Mouse (Mus musculus): Measurements from ENCODE around the gene Epb41l3. TPM values are rescaled to one million over a fixed set of nuclear protein-coding genes. Genes with fewer than 3 reads are reported as not detected.

Epb41l3 gene
- polyA plus RNA-seq, 1 experiment from 2014 or later = 76.4 TPM

- no peak for DNase-seq (ENCODE audit: low spot score)
- 88% methylated on average over 6 of the region's 6 CpGs for WGBS
- H3K36me3 ChIP-seq (replicated peaks) = no peaks in the 10 kb centered on the region
- H3K9me3 ChIP-seq = no peaks in the 10 kb centered on the region
- no peak overlapping the region for H3K4me3 ChIP-seq
- peaks cover 13% of the 10 kb centered on the region for H3K4me1 ChIP-seq
- no peaks in the 10 kb centered on the region for H3K27me3 ChIP-seq (replicated peaks; ENCODE audit: low read depth, poor library complexity, severe bottlenecking)
- H3K27ac ChIP-seq (replicated peaks) = no peak overlapping the region
Observed at GRCm38 (mm10) chr17:69199827-69200226, 124.3 kb downstream of the Epb41l3 start.

DNA sequence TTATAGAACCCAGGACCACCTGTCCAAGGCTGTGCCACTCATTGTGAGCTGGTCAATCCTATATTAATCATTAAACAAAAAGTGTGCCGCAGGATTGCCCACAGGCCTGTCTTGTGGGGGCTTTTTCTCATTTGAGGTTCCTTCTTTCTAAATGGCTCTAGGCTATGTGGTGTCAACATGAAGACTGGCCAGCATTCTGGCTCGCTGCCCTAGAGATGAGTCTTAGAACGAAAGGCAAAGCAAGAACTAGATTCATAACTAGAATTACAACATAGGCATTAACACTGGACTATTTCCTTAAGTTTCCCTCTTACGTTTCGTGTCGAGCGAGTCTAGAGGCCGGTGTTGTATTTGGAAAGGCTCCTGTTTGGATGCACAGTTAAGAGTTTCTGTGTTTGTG, 125.5 kb downstream of the Epb41l3 start:
- no peaks in the 10 kb centered on the region for H3K9me3 ChIP-seq
- DNase-seq (ENCODE audit: low spot score) = no peak
- no peak overlapping the region for H3K4me3 ChIP-seq
- H3K4me1 ChIP-seq = peaks cover 7% of the 10 kb centered on the region
- H3K27me3 ChIP-seq (replicated peaks; ENCODE audit: low read depth, poor library complexity, severe bottlenecking) = no peaks in the 10 kb centered on the region
- H3K36me3 ChIP-seq (replicated peaks) = no peaks in the 10 kb centered on the region
- 94% methylated on average over 8 of the region's 8 CpGs for WGBS
- H3K27ac ChIP-seq (replicated peaks) = no peak overlapping the region

- WGBS = 88% methylated on average over 5 of the region's 5 CpGs
- DNase-seq (ENCODE audit: low spot score) = no peak
- H3K36me3 ChIP-seq (replicated peaks) = peaks cover 14% of the 10 kb centered on the region; the same call in 1 of the 2 replicates
- H3K27ac ChIP-seq (replicated peaks) = no peak overlapping the region
- no peaks in the 10 kb centered on the region for H3K27me3 ChIP-seq (replicated peaks; ENCODE audit: low read depth, poor library complexity, severe bottlenecking)
- H3K4me1 ChIP-seq = peaks cover 30% of the 10 kb centered on the region
- no peak overlapping the region for H3K4me3 ChIP-seq
- H3K9me3 ChIP-seq = no peaks in the 10 kb centered on the region
Observed at GRCm38 (mm10) chr17:69205282-69205999, 130.0 kb downstream of the Epb41l3 start.

DNA sequence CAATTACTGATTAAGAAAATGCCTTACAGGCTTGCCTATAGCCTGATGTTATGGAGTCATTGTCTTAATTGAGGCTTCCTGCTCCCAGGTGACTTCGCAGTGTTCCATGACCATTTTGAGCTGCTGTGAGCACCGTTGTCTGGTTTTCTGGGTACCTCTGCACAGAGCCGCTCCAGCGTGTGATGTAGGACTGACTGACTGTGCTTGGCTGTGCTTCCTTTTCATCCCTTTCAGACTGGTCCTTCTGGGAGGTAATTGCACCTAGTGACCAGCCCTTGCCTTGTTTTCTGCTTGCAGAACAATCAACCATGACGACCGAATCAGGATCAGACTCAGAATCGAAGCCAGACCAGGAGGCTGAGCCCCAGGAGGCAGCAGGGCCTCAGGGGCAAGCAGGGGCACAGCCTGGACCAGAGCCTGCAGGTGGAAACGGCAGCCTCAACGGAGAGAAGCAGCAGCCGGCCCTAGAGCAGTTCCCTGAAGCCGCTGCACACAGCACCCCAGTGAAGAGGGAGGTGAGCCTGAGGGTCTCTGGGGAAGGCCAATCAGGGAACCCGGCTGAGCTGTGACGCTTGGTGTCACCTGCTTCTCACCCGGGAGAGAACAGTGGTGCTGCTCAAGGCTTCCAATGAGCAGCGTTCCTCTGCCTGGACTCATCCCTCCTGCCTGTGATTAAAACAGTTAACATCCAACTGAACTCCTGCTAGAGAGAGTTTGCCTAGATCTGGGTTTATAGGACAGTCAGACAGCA, 132.3 kb downstream of the Epb41l3 start:
- Histone ChIP-seq H3K4me3 (no peak overlapping the region), H3K27ac (replicated peaks) (peak overlapping the region; percentile 54; the same call in 1 of the 2 replicates), H3K27me3 (replicated peaks; ENCODE audit: low read depth, poor library complexity, severe bottlenecking) (no peaks in the 10 kb centered on the region), H3K4me1 (peaks cover 30% of the 10 kb centered on the region), H3K36me3 (replicated peaks) (peaks cover 22% of the 10 kb centered on the region), H3K9me3 (no peaks in the 10 kb centered on the region)
- 26% methylated on average over 15 of the region's 15 CpGs for WGBS
- DNase-seq (ENCODE audit: low spot score) = peak; percentile 35

GRCm38 (mm10) chr17:69211065-69211464, 135.6 kb downstream of the Epb41l3 start:
- no peak overlapping the region for H3K4me3 ChIP-seq
- H3K27ac ChIP-seq (replicated peaks) = no peak overlapping the region
- peaks cover 30% of the 10 kb centered on the region for H3K4me1 ChIP-seq
- no peak for DNase-seq (ENCODE audit: low spot score)
- no peaks in the 10 kb centered on the region for H3K9me3 ChIP-seq
- peaks cover 33% of the 10 kb centered on the region for H3K36me3 ChIP-seq (replicated peaks)
- no peaks in the 10 kb centered on the region for H3K27me3 ChIP-seq (replicated peaks; ENCODE audit: low read depth, poor library complexity, severe bottlenecking)

DNA sequence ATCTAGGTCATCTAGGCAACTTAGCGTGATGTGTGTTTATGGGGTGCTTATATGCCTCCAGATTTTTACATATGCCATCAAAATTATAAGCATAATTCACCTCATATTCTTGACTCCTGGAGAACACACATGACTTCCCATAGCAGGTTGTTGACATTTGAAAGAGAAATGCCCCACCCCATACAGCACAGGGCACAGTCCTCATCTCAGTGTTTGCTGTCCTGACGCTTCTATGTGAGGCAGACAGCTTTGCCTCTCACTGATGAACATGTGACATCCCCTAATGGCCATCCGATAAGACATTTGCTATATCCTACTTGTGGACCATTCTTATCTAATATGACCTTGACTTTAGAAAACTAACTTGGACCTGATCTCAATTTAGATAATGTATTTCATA, 140.6 kb downstream of the Epb41l3 start:
- WGBS = 96% methylated on average over 3 of the region's 3 CpGs
- Histone ChIP-seq H3K36me3 (replicated peaks) (peaks cover 21% of the 10 kb centered on the region), H3K4me3 (no peak overlapping the region), H3K9me3 (no peaks in the 10 kb centered on the region), H3K27ac (replicated peaks) (no peak overlapping the region), H3K27me3 (replicated peaks; ENCODE audit: low read depth, poor library complexity, severe bottlenecking) (no peaks in the 10 kb centered on the region), H3K4me1 (0 out of 2 replicates have a peak, but pooled peaks cover 2% of the 10 kb centered on the region)
- no peak for DNase-seq (ENCODE audit: low spot score)

- H3K4me3 ChIP-seq = no peak overlapping the region
- H3K4me1 ChIP-seq = peaks cover 14% of the 10 kb centered on the region; the same call in 1 of the 2 replicates
- H3K27ac ChIP-seq (replicated peaks) = no peak overlapping the region
- H3K9me3 ChIP-seq = no peaks in the 10 kb centered on the region
- no peaks in the 10 kb centered on the region for H3K27me3 ChIP-seq (replicated peaks; ENCODE audit: low read depth, poor library complexity, severe bottlenecking)
- 80% methylated on average over 7 of the region's 7 CpGs for WGBS
- H3K36me3 ChIP-seq (replicated peaks) = peaks cover 32% of the 10 kb centered on the region
- no peak for DNase-seq (ENCODE audit: low spot score)
Observed at GRCm38 (mm10) chr17:69220849-69221248, 145.4 kb downstream of the Epb41l3 start.

GRCm38 (mm10) chr17:69221377-69221776, 145.9 kb downstream of the Epb41l3 start:
- Histone ChIP-seq H3K4me1 (peaks cover 14% of the 10 kb centered on the region; the same call in 1 of the 2 replicates), H3K4me3 (no peak overlapping the region), H3K9me3 (no peaks in the 10 kb centered on the region), H3K36me3 (replicated peaks) (peaks cover 28% of the 10 kb centered on the region), H3K27me3 (replicated peaks; ENCODE audit: low read depth, poor library complexity, severe bottlenecking) (no peaks in the 10 kb centered on the region), H3K27ac (replicated peaks) (no peak overlapping the region)
- WGBS = 85% methylated on average over 6 of the region's 6 CpGs
- DNase-seq (ENCODE audit: low spot score) = no peak

GRCm38 (mm10) chr17:69221966-69222692, 146.6 kb downstream of the Epb41l3 start:
- no peak for DNase-seq (ENCODE audit: low spot score)
- H3K4me1 ChIP-seq = peaks cover 22% of the 10 kb centered on the region
- WGBS = 37% methylated on average over 10 of the region's 10 CpGs

DNA sequence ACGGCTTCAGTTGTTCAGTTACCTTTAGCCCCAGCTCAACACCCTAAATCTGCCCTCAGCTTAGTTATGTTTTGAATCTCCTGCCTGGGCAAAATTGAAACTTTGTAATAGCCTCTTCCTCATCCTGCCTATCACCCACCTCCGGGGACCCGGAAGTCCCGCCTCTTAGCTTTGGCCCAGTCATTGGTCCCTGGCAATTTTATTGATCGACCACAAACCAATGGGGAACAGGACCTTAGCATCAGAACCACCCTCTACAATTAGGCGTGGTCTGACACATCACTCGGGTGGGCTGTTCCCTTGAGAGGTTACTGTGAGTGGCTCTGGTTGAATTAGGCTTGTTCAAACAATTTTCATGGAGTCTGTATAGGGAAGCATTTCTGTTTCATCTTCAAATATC, 150.5 kb downstream of the Epb41l3 start:
- DNase-seq (ENCODE audit: low spot score) = no peak
- Histone ChIP-seq H3K4me3 (no peak overlapping the region), H3K27ac (replicated peaks) (no peak overlapping the region), H3K9me3 (no peaks in the 10 kb centered on the region), H3K27me3 (replicated peaks; ENCODE audit: low read depth, poor library complexity, severe bottlenecking) (no peaks in the 10 kb centered on the region), H3K4me1 (peaks cover 35% of the 10 kb centered on the region), H3K36me3 (replicated peaks) (peaks cover 23% of the 10 kb centered on the region)
- WGBS = 89% methylated on average over 7 of the region's 7 CpGs

More at GRCm38 (mm10) chr17:69221966-69222692, 146.6 kb downstream of the Epb41l3 start:
- Histone ChIP-seq H3K9me3 (no peaks in the 10 kb centered on the region), H3K4me3 (no peak overlapping the region), H3K27me3 (replicated peaks; ENCODE audit: low read depth, poor library complexity, severe bottlenecking) (no peaks in the 10 kb centered on the region), H3K36me3 (replicated peaks) (peaks cover 28% of the 10 kb centered on the region), H3K27ac (replicated peaks) (no peak overlapping the region)

DNA sequence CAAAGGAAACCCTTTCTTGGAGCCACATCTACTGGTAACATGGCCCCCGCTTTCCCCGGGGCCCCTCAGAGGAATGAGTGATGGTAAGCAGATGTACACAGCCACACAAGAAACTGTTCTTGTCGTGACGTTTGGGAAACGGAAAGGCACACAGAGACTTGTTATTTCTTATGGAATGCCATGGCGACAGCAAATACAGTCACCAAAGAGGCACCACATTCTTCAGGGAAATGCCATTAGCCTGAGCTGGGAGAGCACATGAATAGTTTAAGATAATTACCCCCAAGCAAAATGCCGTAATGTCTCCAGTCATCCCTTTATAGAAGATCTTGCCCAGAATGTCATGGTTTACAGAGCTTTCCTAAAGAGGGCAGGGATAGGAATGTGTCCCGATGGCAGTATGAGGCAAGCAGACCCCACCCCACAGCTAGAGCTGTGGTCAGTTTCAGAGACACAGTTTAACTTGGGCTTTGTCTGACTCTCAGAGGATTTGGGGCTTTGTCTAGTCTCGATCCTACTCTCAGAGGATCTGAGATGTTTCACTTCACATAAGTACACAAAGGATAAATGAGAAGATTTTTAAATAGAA, 152.0 kb downstream of the Epb41l3 start:
- DNase-seq (ENCODE audit: low spot score) = peak; percentile 23
- H3K27ac ChIP-seq (replicated peaks) = peak overlapping the region; percentile 35; the same call in 1 of the 2 replicates
- H3K4me1 ChIP-seq = peaks cover 27% of the 10 kb centered on the region
- H3K27me3 ChIP-seq (replicated peaks; ENCODE audit: low read depth, poor library complexity, severe bottlenecking) = no peaks in the 10 kb centered on the region
- no peak overlapping the region for H3K4me3 ChIP-seq
- H3K9me3 ChIP-seq = no peaks in the 10 kb centered on the region
- 60% methylated on average over 9 of the region's 9 CpGs for WGBS
- H3K36me3 ChIP-seq (replicated peaks) = peaks cover 23% of the 10 kb centered on the region

DNA sequence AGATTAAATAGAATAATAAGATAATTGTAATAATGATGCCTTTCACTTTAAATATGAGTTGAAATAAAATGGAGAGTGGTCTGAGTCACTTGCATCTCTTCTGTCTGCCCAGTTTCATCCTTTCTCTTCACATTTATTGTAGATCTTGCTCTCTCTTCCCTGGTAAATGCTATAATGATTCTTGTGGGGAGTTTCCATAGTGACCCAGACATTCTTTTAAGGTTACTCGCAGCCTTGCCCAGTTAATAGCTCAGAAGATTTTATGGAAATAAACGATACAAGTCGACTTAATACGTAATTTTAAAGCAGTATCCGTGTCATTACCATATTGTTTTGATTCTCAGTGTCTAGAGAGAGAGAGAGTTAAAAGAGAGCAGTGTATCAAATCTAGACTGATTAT, 154.0 kb downstream of the Epb41l3 start:
- no peaks in the 10 kb centered on the region for H3K27me3 ChIP-seq (replicated peaks; ENCODE audit: low read depth, poor library complexity, severe bottlenecking)
- H3K4me3 ChIP-seq = no peak overlapping the region
- 80% methylated on average over 5 of the region's 5 CpGs for WGBS
- no peak for DNase-seq (ENCODE audit: low spot score)
- peaks cover 10% of the 10 kb centered on the region for H3K36me3 ChIP-seq (replicated peaks)
- H3K4me1 ChIP-seq = peaks cover 23% of the 10 kb centered on the region
- H3K27ac ChIP-seq (replicated peaks) = no peak overlapping the region
- H3K9me3 ChIP-seq = no peaks in the 10 kb centered on the region
